Mouse (Mus musculus) E14TG2a.4 (cell line): ENCODE results near the gene Ampd2.

Experiments
- CTCF ChIP-seq: conservative IDR thresholded peaks from 2 replicates; pipeline ENCODE4 v1.5.1; 2014; ENCODE audit warnings: low read length
- NANOG ChIP-seq: IDR thresholded peaks from 2 replicates; pipeline ENCODE4 v1.6.1; 2014; ENCODE audit warnings: borderline replicate concordance, low read length, mixed read lengths
- POU5F1 ChIP-seq: IDR thresholded peaks from 2 replicates; pipeline ENCODE4 v1.6.1; 2014; ENCODE audit warnings: low read length, borderline replicate concordance

DNA sequence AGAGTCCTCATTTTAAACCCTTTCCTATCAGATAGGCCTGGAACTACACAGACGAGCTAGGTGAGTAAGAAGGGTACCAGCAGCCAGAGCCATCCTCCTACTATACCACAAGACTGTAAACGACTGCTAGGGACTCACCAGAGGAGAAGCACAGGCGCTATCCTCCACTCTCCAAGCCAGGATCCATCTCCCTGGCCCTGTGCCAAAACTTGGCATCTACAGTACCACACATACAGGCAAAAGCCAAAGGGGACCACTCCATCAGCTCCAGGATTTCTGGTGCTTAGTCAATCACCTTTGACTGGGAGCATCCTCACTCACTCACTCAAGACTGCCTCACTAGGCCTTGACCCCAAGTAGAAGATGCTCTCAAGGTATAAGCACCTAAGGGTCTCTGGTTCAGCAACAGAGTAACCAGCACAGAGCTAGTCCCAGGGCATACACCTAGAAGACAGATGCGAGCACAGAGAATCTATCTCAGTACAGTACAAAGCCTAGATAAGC lies 2.5 kb downstream of the Ampd2 start:
- TF ChIP-seq CTCF (no peak), NANOG (no peak), POU5F1 (no peak)
